Mouse (Mus musculus) leukemia stem cell, adult 10-12 weeks (primary cell): ENCODE measurements around the gene Herpud2. TPM values are rescaled to one million over a fixed set of nuclear protein-coding genes. Genes with fewer than 3 reads are reported as not detected.

Experiments
- polyA plus RNA-seq: library from polyadenylated mRNA; stranded (reverse); fragments of >175 nt; gene quantifications from 2 replicates; pipeline ENCODE4 v1.2.3, GENCODE M21; 2012; ENCODE audit warnings: low replicate concordance

The Herpud2 gene
- polyA plus RNA-seq, result 43.9 and 50.3 TPM in 2 replicates

DNA sequence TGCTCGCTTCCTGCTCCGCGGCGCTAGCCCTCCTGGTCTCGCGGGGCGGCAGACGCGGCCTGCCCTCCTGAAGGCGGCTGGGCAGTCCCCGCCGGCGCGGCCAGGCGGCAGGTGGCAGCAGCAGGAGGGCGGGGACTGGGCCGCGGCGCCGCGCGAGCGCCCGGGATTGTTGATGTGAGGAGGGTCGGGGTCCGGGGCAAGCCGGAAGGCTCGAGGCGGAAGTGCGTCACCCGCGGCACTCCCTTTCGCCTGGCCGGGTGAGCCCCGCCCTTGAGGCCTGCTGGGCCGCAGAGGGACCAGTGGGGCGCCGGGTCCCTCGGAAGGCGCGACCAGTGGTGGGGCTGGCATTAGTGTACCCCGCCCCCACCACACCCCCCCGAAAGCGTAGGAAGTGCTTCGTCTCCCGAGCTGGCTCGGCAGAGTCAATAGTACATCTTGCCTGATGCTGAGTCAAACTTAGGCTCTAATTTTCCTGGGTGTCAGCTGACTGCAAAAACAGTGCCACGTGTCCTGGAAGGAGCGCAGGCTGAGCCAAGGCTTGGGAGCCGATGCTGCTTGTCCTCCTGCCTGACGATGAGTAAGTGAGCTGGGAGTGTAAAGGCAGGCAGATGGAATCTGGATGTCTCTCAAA lies at the start of gene Herpud2:
Herpud2 (minus strand) TSS at position 210 of the 631 bp plus-strand sequence.

DNA sequence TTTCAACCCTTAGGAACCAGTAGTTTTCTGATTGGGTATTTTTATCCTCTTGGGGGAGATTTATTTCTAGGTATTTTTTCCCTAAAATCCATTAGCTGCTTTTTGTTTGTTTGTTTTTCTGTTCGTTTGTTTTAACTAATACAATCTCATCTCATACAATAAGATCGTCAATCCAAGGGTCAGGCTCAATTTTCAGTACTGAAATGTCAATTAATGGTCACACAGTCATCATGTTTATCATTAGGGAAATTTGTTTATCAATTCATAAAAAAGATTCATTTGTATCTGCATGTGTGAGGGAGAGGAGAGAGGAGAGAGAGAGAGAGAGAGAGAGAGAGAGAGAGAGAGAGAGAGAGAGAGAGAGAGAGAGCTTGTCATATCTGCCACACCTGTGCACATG lies 62.5 kb downstream of the Herpud2 start, which contains the start of gene Gm10181:
Gm10181 (plus strand) TSS at position 301 of the 400 bp plus-strand sequence.

Other genes starting within 250 kb of the Herpud2 start
- gene Gm10181, start 62.4 kb downstream of the Herpud2 start, polyA plus RNA-seq, result not detected in 2 replicates
- gene Sept7, start 100.6 kb upstream of the Herpud2 start, polyA plus RNA-seq, result 4.2 and 4.9 TPM in 2 replicates